Mouse (Mus musculus): ENCODE data around the gene Foxr2.

DNA sequence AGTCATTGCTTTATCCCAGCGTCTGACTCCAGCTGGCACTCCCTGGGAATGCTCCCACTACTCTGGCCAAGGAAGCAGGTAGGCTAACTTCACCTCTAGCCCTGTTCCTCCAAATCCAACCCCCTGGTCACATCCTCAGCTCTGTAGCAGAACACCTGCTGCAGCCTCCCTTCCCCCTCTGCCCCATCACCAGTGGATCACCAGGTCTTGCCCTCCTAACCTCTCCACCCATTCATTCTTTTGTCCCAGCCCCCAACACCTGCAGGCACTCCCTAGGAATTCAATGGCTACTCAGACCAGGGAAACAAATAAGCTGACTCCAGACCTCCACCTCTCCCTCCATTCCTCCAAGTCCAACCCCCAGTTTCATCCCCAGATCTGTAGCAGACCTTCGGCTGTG, 427 bp downstream of the Foxr2 start:
- no peak for TF ChIP-seq CTCF (IDR thresholded peaks at IDR 0.05; ENCODE audit: low read depth, low read length)
- TF ChIP-seq EP300 (IDR thresholded peaks at IDR 0.05; ENCODE audit: insufficient read depth, low read depth, low read length), result peak; percentile 89

All from ES-Bruce4 (cell line).